Mouse (Mus musculus): Measurements from ENCODE around the gene Tram2. TPM values are rescaled to one million over a fixed set of nuclear protein-coding genes. Genes with fewer than 3 reads are reported as not detected.
A peak's percentile ranks its signal among the peaks of the same experiment; 100 is the strongest.

Gene Tram2
- polyA plus RNA-seq, 2 experiments from 2014 or later, result 7.9 to 9.5 TPM

GRCm38 (mm10) chr1:21067536-21068221, 11.3 kb downstream of the Tram2 start:
- no peak for ATAC-seq

DNA sequence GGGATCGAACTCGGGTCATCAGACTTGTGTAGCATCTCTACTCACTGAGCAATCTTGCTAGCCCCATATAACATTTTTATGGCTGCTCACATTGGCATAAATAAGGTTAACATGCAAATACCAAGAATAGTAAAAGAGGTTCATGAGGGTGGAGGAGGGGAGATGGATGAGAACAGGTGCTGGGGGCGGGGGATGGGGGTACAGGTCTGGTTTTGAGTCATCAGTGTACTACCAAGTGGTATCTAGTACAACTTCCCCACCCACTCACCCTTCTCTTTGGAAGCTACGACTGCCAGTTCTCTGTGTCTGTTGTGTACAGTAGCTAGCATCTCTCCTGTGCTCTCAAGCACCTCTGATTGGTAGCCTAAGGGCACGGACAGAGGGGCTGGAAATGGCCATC, 14.9 kb downstream of the Tram2 start:
- peak; percentile 89 for ATAC-seq

- ATAC-seq, result no peak
These were observed 19.5 kb downstream of the Tram2 start for GRCm38 (mm10) chr1:21059385-21060109.

- no peak for ATAC-seq
These were observed 26.0 kb downstream of the Tram2 start for GRCm38 (mm10) chr1:21053009-21053408.

- ATAC-seq, result no peak
These were observed 26.4 kb downstream of the Tram2 start for GRCm38 (mm10) chr1:21052608-21053007.

DNA sequence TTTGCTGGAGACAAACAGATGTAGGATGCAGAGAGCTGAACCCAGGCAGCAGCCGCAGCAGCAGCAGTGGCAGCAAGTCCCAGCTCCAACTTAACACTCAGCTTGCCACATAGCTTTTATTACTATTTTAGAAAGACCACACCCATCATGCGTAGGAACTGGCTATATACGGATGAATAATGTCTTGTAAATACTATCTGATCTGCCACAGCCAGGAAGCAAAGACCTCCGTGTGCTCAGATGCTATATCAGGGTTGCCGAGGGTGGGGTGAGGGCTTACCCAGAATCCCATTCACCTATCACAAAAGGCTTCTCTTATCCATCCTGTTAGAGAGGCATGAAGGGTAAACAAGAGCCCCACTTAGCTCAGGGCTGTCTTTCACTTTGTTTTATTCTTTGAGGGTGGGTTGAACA, 26.9 kb downstream of the Tram2 start:
- ATAC-seq, result peak; percentile 82

DNA sequence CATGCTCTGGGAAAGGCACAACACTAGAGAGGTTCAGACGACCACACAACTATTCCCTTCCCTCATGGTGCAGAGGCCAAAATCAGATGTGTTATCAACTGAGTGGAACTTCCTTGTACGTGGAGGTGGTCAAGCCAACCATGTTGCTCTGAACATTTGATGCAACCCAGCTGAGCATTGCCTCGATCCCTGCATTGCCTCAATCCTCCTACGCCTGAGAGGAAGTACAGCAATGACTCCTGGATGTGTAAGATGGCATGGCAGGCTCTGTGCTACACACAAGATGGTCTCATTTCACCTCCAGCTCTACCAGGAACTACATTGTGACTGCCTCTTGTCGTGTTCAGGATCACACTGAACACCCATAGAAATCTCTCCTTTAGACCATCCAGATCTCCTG, 30.0 kb downstream of the Tram2 start:
- no peak for ATAC-seq

DNA sequence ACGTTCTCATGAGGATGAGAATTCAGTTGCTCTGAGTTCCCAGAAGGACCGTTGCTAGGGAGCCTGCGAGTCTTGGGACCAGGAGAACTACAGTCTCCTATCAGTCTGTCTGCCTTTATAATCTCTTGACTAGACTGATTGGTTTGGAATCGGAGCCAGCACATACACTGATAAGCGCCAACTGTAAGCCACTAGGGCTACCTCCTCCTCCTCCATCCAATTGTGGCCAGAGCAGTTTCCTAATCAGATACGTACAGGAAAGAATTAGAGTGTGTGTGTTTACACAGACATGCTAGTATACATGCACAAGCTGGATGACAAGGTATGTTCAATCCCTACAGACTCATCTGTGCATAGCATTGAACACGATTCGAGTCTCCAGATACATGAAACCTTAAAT, 30.6 kb downstream of the Tram2 start:
- ATAC-seq, result no peak

- ATAC-seq, result no peak
These were observed 36.6 kb downstream of the Tram2 start for GRCm38 (mm10) chr1:21042461-21042860.

- ATAC-seq, result no peak
These were observed 38.3 kb downstream of the Tram2 start for GRCm38 (mm10) chr1:21040610-21041326.

GRCm38 (mm10) chr1:21040173-21040572, 38.9 kb downstream of the Tram2 start:
- no peak for ATAC-seq

DNA sequence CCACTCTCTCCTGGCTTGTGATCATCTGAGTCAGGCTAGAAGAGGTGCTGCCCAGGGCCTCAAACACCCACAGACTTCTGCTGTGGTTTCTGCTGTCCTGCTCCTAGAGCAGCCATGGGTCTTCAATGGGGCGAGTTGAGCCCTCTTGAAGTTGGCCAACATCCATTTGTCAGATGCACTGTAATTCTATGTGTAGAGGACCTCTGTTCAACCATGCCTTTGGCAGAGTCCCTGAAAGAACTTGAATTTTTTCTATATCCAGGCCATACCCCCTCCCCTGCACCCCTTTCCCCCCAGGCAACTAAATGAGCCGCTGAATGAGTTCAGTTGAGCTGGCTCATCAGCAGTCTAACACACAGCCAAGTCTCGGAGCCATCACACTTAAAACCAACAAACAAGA, 39.5 kb downstream of the Tram2 start:
- no peak for ATAC-seq

DNA sequence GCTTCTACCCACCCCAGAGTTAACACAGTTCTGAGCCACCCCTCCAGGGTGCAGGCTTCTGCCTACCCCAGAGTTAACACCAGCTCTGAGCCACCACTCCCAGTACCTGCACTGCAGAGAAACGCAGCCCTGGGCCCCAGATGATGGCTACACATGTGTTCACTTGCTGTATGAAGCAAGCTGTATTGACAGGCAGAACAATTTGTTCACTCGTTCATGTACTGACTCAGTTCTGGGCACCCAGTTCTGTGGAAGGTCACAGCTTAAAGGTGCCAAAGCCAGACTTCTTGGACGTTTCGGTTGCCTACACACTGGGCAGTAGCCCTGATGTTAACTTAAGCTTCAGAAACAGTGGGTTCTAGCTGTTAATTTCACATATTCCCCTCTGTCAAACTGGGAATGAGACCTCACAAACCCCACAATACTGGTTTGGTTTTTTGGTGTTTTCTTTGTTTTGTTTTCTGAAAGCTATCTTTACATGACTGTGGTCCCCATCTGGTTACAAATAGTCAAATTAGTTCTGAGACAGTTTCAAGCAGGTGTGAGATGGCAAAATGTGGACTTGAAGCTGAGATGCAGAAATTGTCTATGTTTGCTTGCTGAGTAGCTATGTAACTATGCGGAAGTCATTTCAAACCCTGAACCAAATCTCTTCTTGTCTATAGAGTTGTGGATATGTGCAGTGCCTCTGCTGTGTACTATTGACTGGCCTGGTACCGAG, 41.0 kb downstream of the Tram2 start:
- ATAC-seq, result no peak

DNA sequence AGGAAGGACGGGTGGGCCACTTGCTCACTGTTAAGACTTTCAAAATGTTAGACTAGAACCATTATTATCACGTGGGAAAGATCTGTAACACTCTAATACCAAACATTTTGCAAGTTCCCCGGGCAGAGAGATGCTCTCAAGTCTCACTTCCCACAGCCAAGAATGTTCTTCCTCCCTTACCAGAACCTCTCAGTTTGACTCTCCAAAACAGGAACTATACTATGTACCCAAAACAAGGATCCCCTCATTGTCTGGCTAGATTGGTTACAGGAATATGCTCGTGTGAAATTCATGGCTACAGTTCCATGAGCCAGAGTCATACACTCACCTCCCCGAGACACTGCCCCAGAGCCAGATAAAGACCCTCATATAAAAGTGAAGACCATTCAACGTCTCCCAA, 43.2 kb downstream of the Tram2 start:
- no peak for ATAC-seq

- ATAC-seq, result no peak
These were observed 45.3 kb downstream of the Tram2 start for GRCm38 (mm10) chr1:21033792-21034119.

- no peak for ATAC-seq
These were observed 45.8 kb downstream of the Tram2 start for GRCm38 (mm10) chr1:21033065-21033791.

GRCm38 (mm10) chr1:21031650-21032049, 47.4 kb downstream of the Tram2 start:
- ATAC-seq, result no peak

- no peak for ATAC-seq
These were observed 50.0 kb downstream of the Tram2 start for GRCm38 (mm10) chr1:21029000-21029399.

- no peak for ATAC-seq
These were observed 52.5 kb downstream of the Tram2 start for GRCm38 (mm10) chr1:21026534-21026933.

- ATAC-seq, result no peak
These were observed 53.8 kb downstream of the Tram2 start for GRCm38 (mm10) chr1:21025203-21025602.

GRCm38 (mm10) chr1:21023101-21023500, 55.9 kb downstream of the Tram2 start:
- ATAC-seq, result no peak

DNA sequence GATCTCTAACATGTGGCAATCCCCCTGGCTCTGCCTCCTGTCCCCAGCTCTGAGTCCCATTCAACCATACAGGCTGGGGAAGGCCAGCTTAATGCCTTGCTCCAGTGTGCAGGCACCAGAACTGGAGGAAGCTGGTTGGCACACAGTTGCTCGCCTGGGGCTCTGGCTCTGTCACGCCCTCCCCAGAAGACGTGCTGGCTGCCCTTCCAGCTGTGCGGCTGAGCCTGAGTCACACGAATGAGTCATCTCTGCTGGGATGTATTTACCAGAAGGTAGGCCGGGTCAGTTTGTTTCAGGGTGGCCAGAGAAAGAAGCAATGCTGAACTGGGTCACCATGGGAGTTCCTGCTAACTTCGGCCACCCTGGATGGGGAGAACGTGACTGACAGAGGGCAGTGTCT, 64.6 kb downstream of the Tram2 start:
- no peak for ATAC-seq
